Mouse (Mus musculus) forebrain, embryonic 12.5 days (tissue): Measurements from ENCODE around the gene Pofut2. TPM values are rescaled to one million over a fixed set of nuclear protein-coding genes. Genes with fewer than 3 reads are reported as not detected.

Experiments
- ATAC-seq: fragments of 200-750 bp; cut with Nextera tagmentation; 2 replicates; pipeline ENCODE4 v1.8.0; 2017; ENCODE audit warnings: moderate TSS enrichment; ENCODE audit not compliant: low FRiP score
- H3K27ac ChIP-seq: fragments of 300-500 bp; sonication (generic); 2 replicates; pipeline ENCODE4 v1.5.1; 2016; ENCODE audit warnings: mild to moderate bottlenecking
- H3K27me3 ChIP-seq: fragments of 300-500 bp; sonication (generic); 2 replicates; pipeline ENCODE4 v1.6.1; 2016; ENCODE audit warnings: mild to moderate bottlenecking
- H3K36me3 ChIP-seq: fragments of 300-500 bp; sonication (generic); replicated peaks from 2 replicates; pipeline ENCODE4 v1.6.1; 2016; ENCODE audit warnings: mild to moderate bottlenecking
- H3K4me1 ChIP-seq: fragments of 300-500 bp; sonication (generic); 2 replicates; pipeline ENCODE4 v1.6.1; 2016
- H3K4me2 ChIP-seq: fragments of 300-500 bp; sonication (generic); 2 replicates; pipeline ENCODE4 v1.6.1; 2016; ENCODE audit warnings: mild to moderate bottlenecking, moderate library complexity
- H3K4me3 ChIP-seq: fragments of 300-500 bp; sonication (generic); replicated peaks from 2 replicates; pipeline ENCODE4 v1.5.1; 2016; ENCODE audit warnings: mild to moderate bottlenecking
- H3K9ac ChIP-seq: fragments of 300-500 bp; sonication (generic); 2 replicates; pipeline ENCODE4 v1.6.1; 2016; ENCODE audit warnings: mild to moderate bottlenecking
- H3K9me3 ChIP-seq: fragments of 300-500 bp; sonication (generic); 2 replicates; pipeline ENCODE4 v1.6.1; 2016
- WGBS: fragments of 180-500 bp; shearing (Covaris S2); methylation state at CpG from one replicate; pipeline ENCODE4 v1.1.7; 2016; 5-methylcytosine and 5-hydroxymethylcytosine counted together
- polyA plus RNA-seq: library from polyadenylated mRNA; unstranded; fragments of >200 nt; fragmentation: Nextera tagmentation; extraction: Ambion mirVana; gene quantifications from 2 replicates; pipeline ENCODE4 v1.2.1, GENCODE M21; 2016

Gene Pofut2
- polyA plus RNA-seq, 1 experiment from 2014 or later: 65.8 TPM

DNA sequence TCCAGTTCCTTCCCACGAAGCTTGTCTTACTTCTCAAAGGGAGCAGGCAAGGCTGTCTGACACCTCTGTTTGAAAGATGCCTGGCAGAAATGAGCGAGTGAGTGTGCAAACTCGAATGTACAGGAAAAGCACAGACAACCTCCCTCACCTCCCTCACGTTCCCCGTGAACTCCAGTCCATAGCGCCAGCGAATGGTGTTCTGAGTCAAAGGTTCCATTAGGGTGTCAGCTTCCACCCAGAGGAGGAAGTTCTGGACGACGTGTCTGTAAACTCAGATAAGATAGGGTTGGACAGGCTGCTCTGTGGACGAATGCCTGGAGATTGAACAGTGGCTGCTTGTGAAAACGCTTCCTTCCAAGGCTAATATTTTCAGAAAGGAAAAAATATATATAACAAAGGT, 37.9 kb upstream of the Pofut2 start:
- Histone ChIP-seq H3K27me3 (no peaks in the 10 kb centered on the region), H3K9ac (no peak overlapping the region), H3K4me3 (no peak overlapping the region), H3K4me2 (no peak overlapping the region), H3K27ac (no peak overlapping the region), H3K9me3 (no peaks in the 10 kb centered on the region), H3K36me3 (no peaks in the 10 kb centered on the region), H3K4me1 (no peaks in the 10 kb centered on the region)
- WGBS: 81% methylated on average over 11 of the region's 11 CpGs
- no peak for ATAC-seq

DNA sequence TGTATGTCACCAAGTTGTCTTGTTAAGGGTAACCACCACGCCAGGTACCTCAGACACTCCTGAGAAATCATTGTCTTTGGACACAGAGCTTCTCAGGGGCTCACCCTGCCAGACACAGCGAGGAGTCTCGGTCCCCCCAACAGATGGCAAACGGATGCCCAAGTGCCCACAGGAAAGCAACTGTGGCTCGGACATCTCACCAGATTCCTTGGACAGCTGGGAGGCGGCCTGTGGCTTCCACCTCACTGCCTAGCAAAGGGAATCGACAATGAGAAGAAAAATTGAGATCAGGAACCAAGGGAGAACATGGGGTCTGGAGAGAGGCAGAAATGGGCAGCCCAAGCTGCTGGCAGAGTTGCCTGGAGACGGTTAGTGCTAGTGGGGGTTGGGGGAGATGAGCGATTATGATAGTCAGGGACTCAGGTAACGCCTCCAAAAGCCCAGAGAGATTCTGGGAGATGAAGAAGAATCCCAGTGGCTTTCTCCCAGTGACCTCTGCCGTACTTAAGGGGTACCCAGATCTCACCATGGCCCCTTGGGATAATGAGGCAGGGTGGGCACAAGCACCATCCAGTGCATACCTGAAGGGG, 36.0 kb upstream of the Pofut2 start:
- Histone ChIP-seq H3K27me3 (no peaks in the 10 kb centered on the region), H3K27ac (no peak overlapping the region), H3K4me1 (no peaks in the 10 kb centered on the region), H3K9ac (no peak overlapping the region), H3K36me3 (no peaks in the 10 kb centered on the region), H3K4me3 (no peak overlapping the region), H3K9me3 (no peaks in the 10 kb centered on the region), H3K4me2 (no peak overlapping the region)
- no peak for ATAC-seq
- 86% methylated on average over 11 of the region's 11 CpGs for WGBS

GRCm38 (mm10) chr10:77224390-77224789, 34.6 kb upstream of the Pofut2 start:
- H3K27me3 ChIP-seq: no peaks in the 10 kb centered on the region
- ATAC-seq: no peak
- H3K27ac ChIP-seq: no peak overlapping the region
- no peak overlapping the region for H3K4me2 ChIP-seq
- WGBS: 84% methylated on average over 4 of the region's 4 CpGs
- no peak overlapping the region for H3K4me3 ChIP-seq
- H3K9me3 ChIP-seq: no peaks in the 10 kb centered on the region
- no peaks in the 10 kb centered on the region for H3K4me1 ChIP-seq
- H3K36me3 ChIP-seq: no peaks in the 10 kb centered on the region
- no peak overlapping the region for H3K9ac ChIP-seq

GRCm38 (mm10) chr10:77225414-77225813, 33.6 kb upstream of the Pofut2 start:
- Histone ChIP-seq H3K9me3 (no peaks in the 10 kb centered on the region), H3K27ac (no peak overlapping the region), H3K4me3 (no peak overlapping the region), H3K4me1 (0 out of 2 replicates have a peak, but pooled peaks cover 2% of the 10 kb centered on the region), H3K4me2 (no peak overlapping the region), H3K27me3 (no peaks in the 10 kb centered on the region), H3K36me3 (no peaks in the 10 kb centered on the region), H3K9ac (no peak overlapping the region)
- 80% methylated on average over 9 of the region's 9 CpGs for WGBS
- no peak for ATAC-seq

DNA sequence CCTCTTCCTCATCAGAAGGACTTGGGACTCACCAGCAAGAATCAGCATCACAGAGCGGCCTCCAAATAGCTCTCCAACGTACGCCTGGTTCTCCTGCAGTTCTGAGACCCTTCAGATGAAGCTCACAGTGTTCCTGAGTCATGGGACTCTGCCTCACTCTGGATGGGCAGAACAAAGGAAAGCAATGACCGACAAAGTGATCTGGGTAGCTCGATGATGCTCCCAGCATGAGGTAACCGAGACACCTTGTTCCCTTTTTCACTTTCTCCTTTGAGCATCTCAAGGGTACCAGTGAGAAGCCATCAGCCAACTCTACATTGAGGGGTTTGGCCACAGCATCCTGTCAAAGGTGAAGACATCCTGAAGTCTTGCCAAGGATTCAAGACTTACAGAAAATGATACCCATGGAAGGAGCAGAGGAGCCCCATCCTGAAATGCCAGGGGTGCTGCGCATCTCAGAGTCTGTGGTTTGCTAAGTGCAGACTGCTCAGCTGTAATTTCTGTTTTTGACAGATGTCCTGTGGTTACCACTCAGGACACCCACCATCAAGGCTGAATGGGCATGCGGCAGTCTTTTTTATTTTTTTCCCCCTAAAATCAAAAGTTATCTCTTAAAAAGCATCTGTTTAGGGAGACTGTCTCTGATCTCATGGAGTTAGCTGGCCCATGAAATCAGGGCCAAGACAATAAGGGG, 32.9 kb upstream of the Pofut2 start:
- WGBS: 91% methylated on average over 8 of the region's 8 CpGs
- Histone ChIP-seq H3K9ac (no peak overlapping the region), H3K4me2 (no peak overlapping the region), H3K4me1 (0 out of 2 replicates have a peak, but pooled peaks cover 2% of the 10 kb centered on the region), H3K27ac (no peak overlapping the region), H3K27me3 (no peaks in the 10 kb centered on the region), H3K9me3 (no peaks in the 10 kb centered on the region), H3K36me3 (no peaks in the 10 kb centered on the region), H3K4me3 (no peak overlapping the region)
- ATAC-seq: no peak

GRCm38 (mm10) chr10:77226691-77227367, 32.2 kb upstream of the Pofut2 start:
- no peak for ATAC-seq
- Histone ChIP-seq H3K9ac (no peak overlapping the region), H3K36me3 (no peaks in the 10 kb centered on the region), H3K4me2 (no peak overlapping the region), H3K27ac (no peak overlapping the region), H3K4me3 (no peak overlapping the region), H3K9me3 (no peaks in the 10 kb centered on the region), H3K4me1 (0 out of 2 replicates have a peak, but pooled peaks cover 2% of the 10 kb centered on the region), H3K27me3 (no peaks in the 10 kb centered on the region)
- WGBS: 60% methylated on average over 8 of the region's 8 CpGs

GRCm38 (mm10) chr10:77227368-77227723, 31.7 kb upstream of the Pofut2 start:
- H3K9me3 ChIP-seq: no peaks in the 10 kb centered on the region
- H3K9ac ChIP-seq: no peak overlapping the region
- no peaks in the 10 kb centered on the region for H3K27me3 ChIP-seq
- 88% methylated on average over 6 of the region's 6 CpGs for WGBS
- no peak overlapping the region for H3K4me3 ChIP-seq
- no peak overlapping the region for H3K27ac ChIP-seq
- no peak for ATAC-seq
- H3K4me2 ChIP-seq: no peak overlapping the region
- H3K36me3 ChIP-seq: no peaks in the 10 kb centered on the region
- H3K4me1 ChIP-seq: 0 out of 2 replicates have a peak, but pooled peaks cover 2% of the 10 kb centered on the region

- Histone ChIP-seq H3K36me3 (no peaks in the 10 kb centered on the region), H3K4me1 (0 out of 2 replicates have a peak, but pooled peaks cover 2% of the 10 kb centered on the region), H3K9me3 (no peaks in the 10 kb centered on the region), H3K9ac (no peak overlapping the region), H3K27me3 (no peaks in the 10 kb centered on the region), H3K4me3 (no peak overlapping the region), H3K4me2 (no peak overlapping the region), H3K27ac (no peak overlapping the region)
- ATAC-seq: no peak
- WGBS: 82% methylated on average over 13 of the region's 13 CpGs
These were observed 29.1 kb upstream of the Pofut2 start for GRCm38 (mm10) chr10:77229609-77230595.

GRCm38 (mm10) chr10:77231861-77232755, 26.9 kb upstream of the Pofut2 start:
- no peaks in the 10 kb centered on the region for H3K36me3 ChIP-seq
- 0 out of 2 replicates have a peak, but pooled peaks cover 2% of the 10 kb centered on the region for H3K4me1 ChIP-seq
- WGBS: 78% methylated on average over 16 of the region's 16 CpGs
- H3K9me3 ChIP-seq: 0 out of 2 replicates have a peak, but pooled peaks cover 2% of the 10 kb centered on the region
- H3K27ac ChIP-seq: no peak overlapping the region
- H3K27me3 ChIP-seq: no peaks in the 10 kb centered on the region
- H3K9ac ChIP-seq: no peak overlapping the region
- no peak for ATAC-seq
- H3K4me2 ChIP-seq: no peak overlapping the region
- H3K4me3 ChIP-seq: no peak overlapping the region

- 0 out of 2 replicates have a peak, but pooled peaks cover 2% of the 10 kb centered on the region for H3K9me3 ChIP-seq
- H3K27ac ChIP-seq: no peak overlapping the region
- no peak for ATAC-seq
- H3K4me3 ChIP-seq: no peak overlapping the region
- 0 out of 2 replicates have a peak, but pooled peaks cover 2% of the 10 kb centered on the region for H3K4me1 ChIP-seq
- no peak overlapping the region for H3K4me2 ChIP-seq
- H3K27me3 ChIP-seq: no peaks in the 10 kb centered on the region
- H3K9ac ChIP-seq: no peak overlapping the region
- 91% methylated on average over 1 of the region's 1 CpGs for WGBS
- no peaks in the 10 kb centered on the region for H3K36me3 ChIP-seq
These were observed 25.8 kb upstream of the Pofut2 start for GRCm38 (mm10) chr10:77233230-77233629.

DNA sequence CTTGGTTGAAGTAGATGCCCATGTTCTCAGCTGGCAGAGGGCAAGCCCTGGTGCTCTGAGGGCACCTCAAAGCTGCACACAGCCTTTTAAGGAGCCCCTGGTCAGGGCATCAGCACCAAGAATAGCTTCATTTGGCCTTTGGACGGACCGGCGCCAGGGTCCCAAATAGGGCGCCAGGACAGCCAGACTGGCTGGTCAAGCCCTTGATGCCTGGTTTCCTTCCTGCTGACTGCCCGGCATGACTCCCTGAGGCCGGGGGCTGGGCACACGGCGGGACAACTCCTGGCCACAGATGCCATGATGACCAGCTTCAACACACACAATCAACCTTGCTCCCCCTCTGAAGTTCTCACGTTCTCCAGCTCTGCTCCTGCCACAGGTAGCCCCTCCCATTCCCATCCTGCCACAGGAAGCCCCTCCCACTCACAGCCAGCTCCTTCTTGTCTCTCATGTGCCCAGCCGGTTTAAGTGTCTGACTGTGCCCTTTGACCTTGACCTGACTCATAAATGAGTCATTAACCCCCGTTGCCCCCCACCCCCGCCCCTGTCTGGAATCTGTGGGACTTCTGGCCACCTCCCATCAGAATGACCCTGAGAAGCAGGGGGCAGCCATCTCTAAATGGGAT, 23.9 kb upstream of the Pofut2 start:
- Histone ChIP-seq H3K4me3 (no peak overlapping the region), H3K36me3 (no peaks in the 10 kb centered on the region), H3K9me3 (0 out of 2 replicates have a peak, but pooled peaks cover 2% of the 10 kb centered on the region), H3K4me1 (no peaks in the 10 kb centered on the region), H3K9ac (no peak overlapping the region), H3K27me3 (no peaks in the 10 kb centered on the region), H3K4me2 (no peak overlapping the region), H3K27ac (no peak overlapping the region)
- WGBS: 84% methylated on average over 12 of the region's 12 CpGs
- ATAC-seq: no peak
